18 mouse cellular contexts compared by ENCODE assay signal in genomic region chr9:6344514-6344913, GRCm38 (mm10).
"Had no signal": no experiment of that assay in that cellular context is flagged by ENCODE, and none has a peak within 500 bp of the region (broad histone marks: within the 10 kb centered on the region; RNA-seq: fewer than 3 reads in every experiment).

No protein-coding gene starts in this region.

- DNase-seq: liver; right cerebral cortex, postnatal 25 days; thymus, adult 18-20 months; thymus, postnatal 14 days; thymus, postnatal 4 days had no signal

- H3K36me3 ChIP-seq: limb, embryonic 10.5 days; limb, embryonic 13.5 days; liver, embryonic 12.5 days; liver, embryonic 15.5 days; lung, embryonic 15.5 days; midbrain, embryonic 10.5 days; midbrain, embryonic 13.5 days; neural tube, embryonic 13.5 days had no signal

- ATAC-seq: liver, embryonic 12.5 days; midbrain, embryonic 16.5 days had no signal

- H3K27me3 ChIP-seq: limb, embryonic 13.5 days; liver, embryonic 12.5 days; liver, embryonic 15.5 days; lung, embryonic 15.5 days; megakaryocyte, embryonic 14.5 days; midbrain, embryonic 13.5 days; neural tube, embryonic 13.5 days had no signal

- H3K27ac ChIP-seq: kidney, postnatal 0 days; layer of hippocampus, adult 2 months; limb, embryonic 10.5 days; limb, embryonic 13.5 days; liver, embryonic 12.5 days; liver, embryonic 15.5 days; lung, embryonic 15.5 days; midbrain, embryonic 10.5 days; midbrain, embryonic 13.5 days; neural tube, embryonic 13.5 days had no signal

- H3K4me3 ChIP-seq: layer of hippocampus, adult 2 months; limb, embryonic 10.5 days; limb, embryonic 13.5 days; liver, embryonic 12.5 days; liver, embryonic 15.5 days; lung, embryonic 15.5 days; megakaryocyte, embryonic 14.5 days; midbrain, embryonic 10.5 days; midbrain, embryonic 13.5 days; myocyte; neural tube, embryonic 13.5 days had no signal

- H3K4me1 ChIP-seq: limb, embryonic 10.5 days; liver, embryonic 12.5 days; liver, embryonic 15.5 days; lung, embryonic 15.5 days; megakaryocyte, embryonic 14.5 days; midbrain, embryonic 10.5 days; midbrain, embryonic 13.5 days had no signal

- H3K9me3 ChIP-seq: limb, embryonic 10.5 days; limb, embryonic 13.5 days; liver, embryonic 12.5 days; liver, embryonic 15.5 days; lung, embryonic 15.5 days; megakaryocyte, embryonic 14.5 days; midbrain, embryonic 10.5 days; midbrain, embryonic 13.5 days; neural tube, embryonic 13.5 days had no signal

- H3K4me2 ChIP-seq: limb, embryonic 13.5 days; liver, embryonic 12.5 days; liver, embryonic 15.5 days; lung, embryonic 15.5 days; midbrain, embryonic 13.5 days; neural tube, embryonic 13.5 days had no signal

- H3K9ac ChIP-seq: limb, embryonic 13.5 days; liver, embryonic 12.5 days; liver, embryonic 15.5 days; lung, embryonic 15.5 days; midbrain, embryonic 13.5 days; neural tube, embryonic 13.5 days had no signal
